Mouse (Mus musculus) midbrain, postnatal 0 days (tissue): ENCODE data around the gene Cadm3. TPM values are rescaled to one million over a fixed set of nuclear protein-coding genes. Genes with fewer than 3 reads are reported as not detected.

Source experiments
- polyA plus RNA-seq: library from polyadenylated mRNA; unstranded; fragments of >200 nt; fragmentation: Nextera tagmentation; extraction: Ambion mirVana; gene quantifications from 2 replicates; pipeline ENCODE4 v1.2.1, GENCODE M21; 2015
- total RNA-seq: library from RNA; depleted of rRNA; stranded (reverse); fragments of >200 nt; gene quantifications from 2 replicates; pipeline ENCODE4 v1.2.3, GENCODE M21; 2014; rRNA removed

Gene Cadm3
- total and polyA plus RNA-seq, 2 experiments from 2014 or later, result 60.8 to 554 TPM

Other genes starting within 250 kb of the Cadm3 start
- gene Olfr1408, start 230.3 kb downstream of the Cadm3 start, total RNA-seq, result not detected in 2 replicates
- not detected in 2 replicates for gene Olfr1408, start 230.3 kb downstream of the Cadm3 start, polyA plus RNA-seq
- gene Olfr1406, start 177.1 kb downstream of the Cadm3 start, total RNA-seq, result not detected in 2 replicates
- gene Olfr1406, start 177.1 kb downstream of the Cadm3 start, polyA plus RNA-seq, result not detected in 2 replicates
- gene Olfr218, start 169.9 kb downstream of the Cadm3 start, total RNA-seq, result not detected in 2 replicates
- not detected in 2 replicates for gene Olfr218, start 169.9 kb downstream of the Cadm3 start, polyA plus RNA-seq
- not detected in 2 replicates for gene Olfr1404, start 155.3 kb downstream of the Cadm3 start, total RNA-seq
- gene Olfr1404, start 155.3 kb downstream of the Cadm3 start, polyA plus RNA-seq, result not detected in 2 replicates
- not detected in 2 replicates for gene Fcer1a, start 140.5 kb downstream of the Cadm3 start, total RNA-seq
- not detected in 2 replicates for gene Fcer1a, start 140.5 kb downstream of the Cadm3 start, polyA plus RNA-seq
- not detected in 2 replicates for gene Olfr418, start 101.7 kb downstream of the Cadm3 start, total RNA-seq
- not detected in 2 replicates for gene Olfr418, start 101.7 kb downstream of the Cadm3 start, polyA plus RNA-seq
- not detected in 2 replicates for gene Mptx2, start 89.9 kb downstream of the Cadm3 start, total RNA-seq
- gene Mptx2, start 89.9 kb downstream of the Cadm3 start, polyA plus RNA-seq, result not detected in 2 replicates
- gene Ackr1, start 33.9 kb downstream of the Cadm3 start, total RNA-seq, result 38.0 and 52.3 TPM in 2 replicates
- gene Ackr1, start 33.9 kb downstream of the Cadm3 start, polyA plus RNA-seq, result 23.1 and 24.1 TPM in 2 replicates
- 0.66 and 2.8 TPM in 2 replicates for gene Aim2, start 16.8 kb downstream of the Cadm3 start, total RNA-seq
- gene Aim2, start 16.8 kb downstream of the Cadm3 start, polyA plus RNA-seq, result 0.89 and 1.0 TPM in 2 replicates
- 0.11 TPM in 1 of 2 replicates, not detected in the other for gene Ifi206, start 123.3 kb upstream of the Cadm3 start, total RNA-seq
- not detected in 2 replicates for gene Ifi206, start 123.3 kb upstream of the Cadm3 start, polyA plus RNA-seq
- not detected in 2 replicates for gene Ifi214, start 168.3 kb upstream of the Cadm3 start, total RNA-seq
- gene Ifi214, start 168.3 kb upstream of the Cadm3 start, polyA plus RNA-seq, result not detected in 2 replicates
- gene Ifi213, start 231.6 kb upstream of the Cadm3 start, total RNA-seq, result 0.22 TPM in 1 of 2 replicates, not detected in the other
- not detected in 2 replicates for gene Ifi213, start 231.6 kb upstream of the Cadm3 start, polyA plus RNA-seq